Mouse (Mus musculus): ENCODE data around the gene Acat3.
A peak's percentile ranks its signal among the peaks of the same experiment; 100 is the strongest.
"Not testable (repeated sequence)": the region's sequence is repeated elsewhere in the genome, so short reads cannot be mapped to it uniquely, and the experiment has no call there.

The Acat3 gene

DNA sequence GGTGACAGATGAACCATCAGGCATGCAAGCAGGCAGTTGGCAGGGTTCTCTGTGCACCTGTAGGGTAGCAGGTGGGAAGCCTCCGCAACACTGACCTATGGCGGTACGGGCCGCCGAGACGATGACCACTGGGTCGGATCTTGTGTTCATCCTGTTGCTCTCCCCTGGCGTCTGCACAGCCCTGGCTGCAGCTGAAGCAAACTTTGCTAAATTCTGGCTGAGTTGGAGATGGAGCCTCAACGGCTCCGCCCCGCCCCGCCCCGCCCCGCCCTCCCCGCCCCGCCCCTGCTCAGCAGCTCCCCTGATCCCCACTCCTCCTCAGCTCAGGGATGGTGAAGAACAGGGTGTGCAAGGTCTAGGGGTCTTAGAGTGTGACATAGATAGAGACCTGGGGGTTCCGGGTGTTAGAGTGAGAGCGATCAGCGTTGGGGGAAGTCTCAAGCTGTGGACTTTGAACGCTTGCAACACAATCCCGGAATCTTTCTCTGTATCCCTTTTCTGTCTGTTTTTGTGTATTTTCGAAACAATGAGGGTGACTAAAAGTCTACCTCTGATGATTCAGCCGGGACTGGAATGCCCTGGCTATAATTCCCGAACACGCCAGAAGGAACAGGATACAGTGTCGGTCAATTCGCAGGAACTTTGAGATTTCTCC is at the start of gene Acat3:
Gene Acat3, minus strand, starts transcription at position 450 of the 655 bp plus-strand sequence.
- DNase-seq (ENCODE audit: low read depth, low spot score), result no peak

DNA sequence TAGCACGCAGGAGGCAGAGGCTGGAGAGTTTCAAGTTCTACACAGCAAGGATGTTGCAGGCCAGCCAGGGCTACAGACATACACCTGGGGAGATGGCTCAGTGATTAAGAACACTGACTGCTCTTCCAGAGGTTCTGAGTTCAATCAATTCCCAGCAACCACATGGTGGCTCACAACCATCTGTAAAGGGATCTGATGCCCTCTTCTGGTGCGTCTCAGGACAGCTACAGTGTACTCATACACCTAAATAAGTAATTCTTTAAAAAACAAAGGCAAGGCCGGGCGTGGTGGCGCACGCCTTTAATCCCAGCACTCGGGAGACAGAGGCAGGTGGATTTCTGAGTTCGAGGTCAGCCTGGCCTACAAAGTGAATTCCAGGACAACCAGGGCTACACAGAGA is 47.7 kb upstream of the Acat3 start:
- DNase-seq (ENCODE audit: low read depth, low spot score), result not testable (repeated sequence)

DNA sequence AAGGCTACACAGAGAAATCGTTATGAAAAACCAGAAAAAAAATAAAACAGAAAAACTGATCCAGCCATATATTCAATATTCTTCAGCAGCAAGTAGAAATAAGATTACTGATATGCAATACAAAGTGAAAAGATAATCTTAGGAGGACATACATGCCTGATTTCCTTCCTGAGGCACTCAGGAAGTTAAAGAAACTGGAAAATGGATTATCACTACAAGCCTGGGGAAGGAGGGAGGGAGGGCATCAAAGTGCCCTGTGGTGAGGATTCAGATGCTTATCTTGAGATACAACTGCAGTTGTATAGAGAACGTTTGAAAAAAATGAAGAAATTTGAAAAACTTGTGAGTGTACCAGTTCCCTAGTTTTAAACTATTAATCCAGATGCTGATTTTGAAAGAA is 43.6 kb upstream of the Acat3 start:
- no peak for DNase-seq (ENCODE audit: low read depth, low spot score)

- DNase-seq (ENCODE audit: low read depth, low spot score), result no peak
These were observed 38.1 kb upstream of the Acat3 start for GRCm38 (mm10) chr17:12978546-12978945.

DNA sequence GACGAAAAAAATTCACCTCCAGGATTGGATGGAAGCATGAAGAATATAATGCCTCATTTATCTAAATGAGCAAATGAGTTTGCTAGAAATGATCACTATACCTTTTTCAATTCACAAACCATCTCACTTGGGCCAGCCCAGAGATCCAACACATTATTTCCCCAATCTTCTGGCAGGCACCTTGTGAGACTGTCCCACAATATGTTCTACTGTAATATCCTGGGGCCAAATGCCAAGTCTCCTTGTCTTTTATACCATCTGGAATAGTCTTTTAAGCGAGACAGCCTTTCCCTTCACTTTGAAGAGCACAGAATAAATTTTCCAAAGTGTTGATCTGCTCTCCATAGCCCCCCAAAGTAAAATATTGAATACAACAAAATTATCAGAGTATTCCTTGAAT is 33.5 kb upstream of the Acat3 start:
- no peak for DNase-seq (ENCODE audit: low read depth, low spot score)

DNA sequence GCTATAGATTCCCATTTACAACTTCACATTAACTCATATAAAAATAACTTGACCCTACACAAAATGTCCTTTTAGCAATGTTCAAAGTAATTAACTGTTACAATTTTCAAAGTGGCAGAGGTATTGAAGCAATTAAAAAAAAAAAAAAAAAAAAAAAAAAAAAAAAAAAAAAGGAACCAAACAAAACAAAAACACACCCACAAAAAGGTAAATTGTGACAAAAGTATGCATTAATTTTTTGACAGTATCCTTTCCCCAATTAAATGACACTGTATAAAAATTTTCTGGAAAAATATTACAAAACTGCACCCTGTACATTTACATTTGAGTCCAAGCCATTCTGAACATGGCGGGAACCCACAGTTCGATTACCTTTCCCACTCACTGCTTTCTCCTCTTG is 26.8 kb upstream of the Acat3 start:
- DNase-seq (ENCODE audit: low read depth, low spot score), result no peak

GRCm38 (mm10) chr17:12963476-12963875 is 23.1 kb upstream of the Acat3 start:
- no peak for DNase-seq (ENCODE audit: low read depth, low spot score)

DNA sequence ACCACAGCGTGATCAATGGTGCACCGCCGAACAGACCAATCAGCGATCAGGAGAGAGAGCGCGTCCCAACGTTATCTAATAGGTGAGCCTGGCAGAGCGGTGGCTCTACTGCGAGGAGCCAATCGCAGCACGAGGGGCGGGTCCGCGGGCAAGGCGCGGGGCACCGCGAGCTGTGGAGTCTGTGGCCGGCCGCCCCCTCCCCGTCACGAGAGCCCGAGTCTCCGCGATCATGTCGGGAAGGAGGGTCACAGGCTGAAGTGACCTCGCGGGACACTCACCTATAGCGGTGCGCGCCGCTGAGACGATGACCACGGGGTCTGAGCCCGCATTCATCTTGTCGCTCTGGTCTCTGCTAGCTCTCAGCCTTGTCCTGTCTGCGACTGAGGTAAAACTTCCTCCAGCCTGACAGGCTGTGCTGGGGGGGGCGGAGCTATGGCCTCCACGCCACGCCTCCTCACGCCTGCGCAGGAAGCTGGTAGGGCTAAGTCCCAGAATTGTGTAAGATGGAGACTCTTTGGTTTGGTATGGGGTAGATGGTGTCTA is 20.0 kb upstream of the Acat3 start, which contains the start of gene Acat2:
Gene Acat2, minus strand, starts transcription at position 417 of the 543 bp plus-strand sequence.
- peak; percentile 91 for DNase-seq (ENCODE audit: low read depth, low spot score)

DNA sequence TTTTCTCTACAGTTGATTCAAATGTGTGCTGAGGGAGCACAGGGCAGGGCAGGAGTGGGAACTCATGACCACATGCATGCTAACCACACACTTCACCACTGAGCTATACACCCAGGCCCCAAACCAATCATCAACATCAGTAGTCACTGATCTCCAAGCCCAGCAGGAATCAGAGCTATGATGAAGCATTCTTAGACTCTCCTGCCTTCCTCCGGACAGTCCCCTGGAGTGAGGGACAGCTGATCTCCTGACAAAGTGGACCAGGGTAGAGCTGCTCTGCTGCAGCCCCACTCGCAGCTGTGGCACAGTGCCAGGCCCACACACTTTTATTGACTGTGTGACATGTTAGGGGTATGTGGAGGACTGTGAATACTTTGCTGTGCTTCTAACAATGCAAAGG is 19.0 kb upstream of the Acat3 start:
- DNase-seq (ENCODE audit: low read depth, low spot score), result not testable (repeated sequence)

DNA sequence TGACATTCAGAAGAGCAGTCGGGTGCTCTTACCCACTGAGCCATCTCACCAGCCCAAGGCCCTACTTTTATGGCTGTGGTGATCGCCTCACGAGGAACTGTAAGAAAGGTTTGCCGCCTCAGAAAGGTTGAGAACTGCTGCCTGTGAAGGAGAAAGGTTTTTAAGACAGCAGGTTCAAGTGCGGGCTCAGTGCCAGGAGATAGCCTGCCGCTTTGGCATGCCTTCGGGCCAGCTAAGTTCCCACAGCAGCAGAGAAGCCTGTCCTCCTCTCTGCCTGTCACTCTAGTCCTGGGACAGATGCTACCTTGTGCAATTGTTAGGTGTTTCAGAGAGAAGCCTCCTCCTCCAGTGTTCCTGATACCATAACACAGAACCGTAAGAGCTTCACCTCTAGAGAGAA is 16.3 kb upstream of the Acat3 start:
- DNase-seq (ENCODE audit: low read depth, low spot score), result no peak

DNA sequence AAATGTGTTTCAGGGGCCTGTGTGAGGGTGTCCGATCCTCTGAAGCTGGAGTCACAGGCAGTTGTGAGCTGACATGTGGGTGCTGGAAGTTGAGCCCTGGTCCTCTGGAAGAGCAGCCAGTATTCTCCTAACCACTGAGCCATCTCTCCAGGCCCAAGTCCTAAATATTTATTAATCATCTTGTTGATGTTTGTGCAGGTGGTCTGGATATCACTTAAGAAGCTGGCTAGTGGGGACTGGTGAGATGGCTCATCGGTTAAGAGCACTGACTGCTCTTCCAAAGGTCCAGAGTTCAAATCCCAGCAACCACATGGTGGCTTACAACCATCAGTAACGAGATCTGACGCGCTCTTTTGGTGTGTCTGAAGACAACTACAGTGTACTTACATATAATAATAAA is 9.3 kb upstream of the Acat3 start:
- DNase-seq (ENCODE audit: low read depth, low spot score), result no peak

GRCm38 (mm10) chr17:12942459-12943162 is 2.2 kb upstream of the Acat3 start:
- DNase-seq (ENCODE audit: low read depth, low spot score), result no peak

- DNase-seq (ENCODE audit: low read depth, low spot score), result no peak
These were observed 1.3 kb upstream of the Acat3 start for GRCm38 (mm10) chr17:12941543-12942260.

- not testable (repeated sequence) for DNase-seq (ENCODE audit: low read depth, low spot score)
These were observed 837 bp downstream of the Acat3 start for GRCm38 (mm10) chr17:12939377-12940148.

DNA sequence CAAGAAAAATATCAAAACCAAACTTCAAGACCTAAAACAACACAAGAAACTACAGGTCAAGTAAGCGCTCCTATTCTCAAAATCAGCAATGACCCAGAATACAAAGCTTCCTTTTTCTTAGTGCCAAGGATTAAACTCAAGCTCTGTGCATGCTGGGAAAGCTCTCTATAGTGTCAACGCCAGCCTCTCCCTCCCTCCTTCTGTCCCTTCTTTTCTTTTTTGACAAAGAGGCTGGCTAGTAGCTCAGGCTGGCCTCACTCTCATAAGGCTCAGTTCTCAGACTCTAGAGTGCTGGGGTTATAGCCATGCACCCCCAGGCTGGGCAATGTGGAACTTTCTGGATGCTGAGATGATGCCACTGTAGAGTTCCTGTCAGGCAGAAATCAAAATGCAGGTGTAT is 2.3 kb downstream of the Acat3 start:
- DNase-seq (ENCODE audit: low read depth, low spot score), result no peak

DNA sequence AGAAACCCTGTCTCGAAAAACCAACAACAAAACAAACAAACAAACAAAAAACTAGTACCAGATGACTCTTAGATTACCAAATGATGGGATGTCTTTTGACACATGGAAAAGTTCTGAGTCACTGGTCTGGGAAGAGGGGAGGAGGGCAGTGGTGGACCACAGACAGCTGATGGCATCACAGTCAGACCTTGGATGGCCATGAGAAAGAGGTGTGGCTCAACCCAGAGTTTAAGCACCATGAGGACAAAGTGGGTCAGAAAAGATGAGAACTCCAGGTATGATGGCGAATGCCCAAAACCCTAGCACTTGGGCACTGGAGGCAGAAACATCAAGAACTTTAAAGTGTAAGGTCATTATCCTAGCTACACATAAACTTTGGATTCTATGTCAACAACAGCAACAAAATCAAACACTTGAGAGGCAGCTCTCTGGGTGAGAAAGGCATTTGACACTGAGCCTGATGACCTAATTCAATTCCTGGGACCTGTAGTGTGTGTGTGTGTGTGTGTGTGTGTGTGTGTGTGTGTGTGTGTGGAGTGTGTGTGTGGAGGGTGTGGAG is 2.9 kb downstream of the Acat3 start:
- no peak for DNase-seq (ENCODE audit: low read depth, low spot score)

DNA sequence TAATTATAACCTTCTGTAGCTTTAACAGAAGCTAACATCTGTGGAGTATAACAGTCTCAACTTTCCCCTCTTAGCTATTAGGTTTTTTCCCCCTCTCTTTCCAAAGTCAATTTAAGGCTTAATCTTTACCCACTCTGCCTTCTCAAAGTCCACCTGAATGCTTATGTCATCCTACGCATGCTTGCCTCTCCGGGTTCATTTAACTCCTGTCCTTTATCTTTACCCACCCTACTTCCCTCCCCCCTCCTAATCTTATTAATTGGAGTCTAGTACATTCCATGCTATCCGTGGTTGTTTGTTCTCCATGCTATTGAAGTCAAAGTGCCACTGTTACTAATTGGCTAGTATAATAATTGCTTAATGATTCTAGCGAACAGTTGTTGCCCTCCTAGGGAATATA is 4.7 kb downstream of the Acat3 start:
- DNase-seq (ENCODE audit: low read depth, low spot score), result no peak

DNA sequence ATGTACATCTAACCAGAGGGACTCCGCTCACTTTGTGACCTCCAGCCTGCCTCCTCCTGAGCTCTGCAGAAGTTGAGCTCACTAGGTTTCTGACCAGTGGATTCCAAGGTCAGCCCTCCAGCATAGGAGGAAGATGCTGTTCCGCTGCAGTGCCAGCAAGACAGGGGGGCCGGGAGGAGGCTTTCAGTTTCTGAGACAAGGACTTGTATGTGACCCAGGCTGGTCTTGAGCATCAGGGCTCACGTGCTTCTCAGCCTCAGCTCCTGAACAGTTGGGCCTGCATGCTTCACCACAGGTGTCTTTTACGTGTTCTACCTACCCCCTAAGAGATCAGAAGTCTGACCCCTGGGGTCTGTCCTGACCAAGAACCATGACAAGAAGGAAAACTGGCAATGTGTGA is 8.8 kb downstream of the Acat3 start:
- DNase-seq (ENCODE audit: low read depth, low spot score), result not testable (repeated sequence)

GRCm38 (mm10) chr17:12925703-12926180 is 14.7 kb downstream of the Acat3 start:
- no peak for DNase-seq (ENCODE audit: low read depth, low spot score)

DNA sequence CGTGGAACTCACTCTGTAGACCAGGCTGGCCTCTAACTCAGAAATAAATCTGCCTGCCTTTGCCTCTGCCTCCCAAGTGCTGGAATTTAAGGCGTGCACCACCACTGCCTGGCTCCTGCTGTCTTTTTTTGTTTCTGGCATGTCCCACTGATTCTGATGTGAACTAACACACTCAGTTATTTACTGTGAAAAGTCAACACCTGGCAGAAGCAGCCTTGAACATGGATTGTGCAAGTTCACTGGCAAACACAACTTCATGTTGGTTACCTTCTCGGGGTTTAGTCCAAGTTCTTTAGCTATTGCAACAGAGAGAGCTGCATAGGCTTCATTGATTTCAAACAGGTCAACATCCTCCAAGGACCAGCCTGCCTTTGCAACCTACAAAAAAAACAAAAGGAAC is 15.4 kb downstream of the Acat3 start:
- no peak for DNase-seq (ENCODE audit: low read depth, low spot score)

DNA sequence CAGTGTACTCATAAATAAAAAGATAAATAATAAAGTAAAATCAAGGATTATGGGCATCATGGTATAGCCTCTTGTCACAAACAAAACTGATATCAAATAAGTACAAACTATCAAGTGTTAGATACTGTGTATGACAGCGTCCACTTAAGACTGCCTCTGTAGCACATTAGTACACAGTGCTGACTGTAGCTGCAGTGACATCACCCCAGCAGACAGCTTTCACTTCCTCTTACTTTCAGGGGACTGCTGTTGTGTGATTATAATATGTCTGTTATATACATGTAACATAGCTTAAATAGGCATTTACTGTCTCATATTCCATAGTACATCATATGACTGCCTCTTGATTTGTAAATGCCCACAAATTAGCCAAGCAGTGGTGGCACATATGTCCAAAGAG is 19.3 kb downstream of the Acat3 start:
- DNase-seq (ENCODE audit: low read depth, low spot score), result no peak

Measured in telencephalon, adult 2 months (tissue).